Mouse (Mus musculus): ENCODE measurements around the gene Ldhd.

DNA sequence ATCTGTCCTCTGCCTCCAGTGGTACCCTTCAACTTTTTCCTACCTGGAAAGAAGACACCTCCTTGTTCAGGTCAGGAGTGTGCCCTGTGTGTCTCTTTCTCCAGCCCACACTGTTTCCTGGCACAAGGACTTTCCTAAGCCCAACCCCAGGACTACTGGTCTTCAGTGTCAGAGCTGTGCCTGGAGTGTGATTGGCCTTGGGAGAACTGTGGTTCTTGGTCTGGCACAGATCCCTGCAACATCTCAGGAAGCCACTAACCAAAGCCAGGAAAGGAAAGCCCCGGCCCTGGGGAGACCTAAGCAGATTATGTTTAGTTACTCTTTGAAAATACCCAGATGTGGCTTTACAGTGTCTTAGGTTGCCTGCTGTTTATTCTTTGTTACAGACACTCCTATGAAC lies 10.2 kb downstream of the Ldhd start:
- TF ChIP-seq POLR2A (IDR thresholded peaks at IDR 0.05; ENCODE audit: low read depth, low read length): no peak
- TF ChIP-seq CTCF (IDR thresholded peaks at IDR 0.05; ENCODE audit: extremely low read depth, insufficient read depth, insufficient read length, insufficient replicate concordance): no peak

Measured in spleen, adult 2 months (tissue).